Mouse (Mus musculus): ENCODE measurements around the gene Gm21973. TPM values are rescaled to one million over a fixed set of nuclear protein-coding genes. Genes with fewer than 3 reads are reported as not detected.

Gm21973 gene
- polyA plus RNA-seq, 1 experiment from 2014 or later, result not detected

- ATAC-seq (replicated peaks; ENCODE audit: insufficient number of reproducible peaks, insufficient read depth, low FRiP score, low read depth), result no peak
- H3K4me3 ChIP-seq, result no peak overlapping the region
- no peak overlapping the region for H3K4me2 ChIP-seq
- no peaks in the 10 kb centered on the region for H3K36me3 ChIP-seq
- no peaks in the 10 kb centered on the region for H3K4me1 ChIP-seq (replicated peaks)
- no peaks in the 10 kb centered on the region for H3K27me3 ChIP-seq
- WGBS, result 91% methylated on average over 1 of the region's 1 CpGs
- H3K9ac ChIP-seq, result no peak overlapping the region
- no peaks in the 10 kb centered on the region for H3K9me3 ChIP-seq (replicated peaks)
- H3K27ac ChIP-seq, result no peak overlapping the region
Measured at GRCm38 (mm10) chr15:10332566-10332965, 7.4 kb downstream of the Gm21973 start.

- ATAC-seq (replicated peaks; ENCODE audit: insufficient number of reproducible peaks, insufficient read depth, low FRiP score, low read depth), result no peak
Measured at GRCm38 (mm10) chr15:10338606-10339005, 13.4 kb downstream of the Gm21973 start.

GRCm38 (mm10) chr15:10347044-10347443 lies 21.9 kb downstream of the Gm21973 start:
- Histone ChIP-seq H3K9ac (no peak overlapping the region), H3K9me3 (replicated peaks) (no peaks in the 10 kb centered on the region), H3K27me3 (no peaks in the 10 kb centered on the region), H3K4me3 (no peak overlapping the region), H3K27ac (no peak overlapping the region), H3K36me3 (no peaks in the 10 kb centered on the region), H3K4me2 (no peak overlapping the region), H3K4me1 (replicated peaks) (no peaks in the 10 kb centered on the region)
- WGBS, result 84% methylated on average over 6 of the region's 6 CpGs
- ATAC-seq (replicated peaks; ENCODE audit: insufficient number of reproducible peaks, insufficient read depth, low FRiP score, low read depth), result no peak

More at GRCm38 (mm10) chr15:10338606-10339005, 13.4 kb downstream of the Gm21973 start:
- H3K4me3 ChIP-seq, result no peak overlapping the region
- H3K27me3 ChIP-seq, result no peaks in the 10 kb centered on the region
- no peaks in the 10 kb centered on the region for H3K36me3 ChIP-seq
- no peak overlapping the region for H3K4me2 ChIP-seq
- H3K4me1 ChIP-seq (replicated peaks), result no peaks in the 10 kb centered on the region
- no peak overlapping the region for H3K9ac ChIP-seq
- no peaks in the 10 kb centered on the region for H3K9me3 ChIP-seq (replicated peaks)
- H3K27ac ChIP-seq, result no peak overlapping the region
- 68% methylated on average over 3 of the region's 3 CpGs for WGBS

GRCm38 (mm10) chr15:10358039-10358948 lies 33.1 kb downstream of the Gm21973 start, which contains the start of gene Agxt2:
Agxt2 (plus strand) TSS chr15:10358532.
- H3K4me1 ChIP-seq (replicated peaks), result no peaks in the 10 kb centered on the region
- no peak within 1 kb of the TSS for H3K9ac ChIP-seq
- H3K36me3 ChIP-seq, result no peaks in the 10 kb centered on the region
- no peak within 1 kb of the TSS for H3K27ac ChIP-seq
- no peak for ATAC-seq (replicated peaks; ENCODE audit: insufficient number of reproducible peaks, insufficient read depth, low FRiP score, low read depth)
- H3K4me2 ChIP-seq, result no peak within 1 kb of the TSS
- H3K4me3 ChIP-seq, result no peak within 1 kb of the TSS
- no peaks in the 10 kb centered on the region for H3K9me3 ChIP-seq (replicated peaks)
- no peaks in the 10 kb centered on the region for H3K27me3 ChIP-seq
- 70% methylated on average over 9 of the region's 9 CpGs for WGBS

GRCm38 (mm10) chr15:10366331-10366730 lies 41.2 kb downstream of the Gm21973 start:
- H3K4me2 ChIP-seq, result no peak overlapping the region
- H3K9ac ChIP-seq, result no peak overlapping the region
- H3K4me1 ChIP-seq (replicated peaks), result no peaks in the 10 kb centered on the region
- no peaks in the 10 kb centered on the region for H3K27me3 ChIP-seq
- no peak overlapping the region for H3K4me3 ChIP-seq
- H3K36me3 ChIP-seq, result no peaks in the 10 kb centered on the region
- WGBS, result 82% methylated on average over 2 of the region's 2 CpGs
- H3K27ac ChIP-seq, result no peak overlapping the region
- no peaks in the 10 kb centered on the region for H3K9me3 ChIP-seq (replicated peaks)
- ATAC-seq (replicated peaks; ENCODE audit: insufficient number of reproducible peaks, insufficient read depth, low FRiP score, low read depth), result no peak

- no peak overlapping the region for H3K27ac ChIP-seq
- H3K36me3 ChIP-seq, result no peaks in the 10 kb centered on the region
- no peak overlapping the region for H3K4me3 ChIP-seq
- ATAC-seq (replicated peaks; ENCODE audit: insufficient number of reproducible peaks, insufficient read depth, low FRiP score, low read depth), result no peak
- 32% methylated on average over 3 of the region's 3 CpGs for WGBS
- H3K27me3 ChIP-seq, result no peaks in the 10 kb centered on the region
- H3K9ac ChIP-seq, result no peak overlapping the region
- no peaks in the 10 kb centered on the region for H3K9me3 ChIP-seq (replicated peaks)
- H3K4me1 ChIP-seq (replicated peaks), result 0 out of 2 replicates have a peak, but pooled peaks cover 2% of the 10 kb centered on the region
- H3K4me2 ChIP-seq, result no peak overlapping the region
Measured at GRCm38 (mm10) chr15:10375404-10375803, 50.2 kb downstream of the Gm21973 start.

GRCm38 (mm10) chr15:10378338-10378959 lies 53.3 kb downstream of the Gm21973 start:
- no peak for ATAC-seq (replicated peaks; ENCODE audit: insufficient number of reproducible peaks, insufficient read depth, low FRiP score, low read depth)
- H3K27ac ChIP-seq, result no peak overlapping the region
- H3K4me3 ChIP-seq, result no peak overlapping the region
- no peak overlapping the region for H3K9ac ChIP-seq
- 0 out of 2 replicates have a peak, but pooled peaks cover 2% of the 10 kb centered on the region for H3K4me1 ChIP-seq (replicated peaks)
- WGBS, result 73% methylated on average over 4 of the region's 4 CpGs
- H3K4me2 ChIP-seq, result no peak overlapping the region
- no peaks in the 10 kb centered on the region for H3K36me3 ChIP-seq
- no peaks in the 10 kb centered on the region for H3K27me3 ChIP-seq
- no peaks in the 10 kb centered on the region for H3K9me3 ChIP-seq (replicated peaks)

GRCm38 (mm10) chr15:10379757-10380458 lies 54.7 kb downstream of the Gm21973 start:
- H3K27me3 ChIP-seq, result no peaks in the 10 kb centered on the region
- no peak for ATAC-seq (replicated peaks; ENCODE audit: insufficient number of reproducible peaks, insufficient read depth, low FRiP score, low read depth)
- H3K4me2 ChIP-seq, result no peak overlapping the region
- H3K27ac ChIP-seq, result no peak overlapping the region
- no peaks in the 10 kb centered on the region for H3K9me3 ChIP-seq (replicated peaks)
- H3K36me3 ChIP-seq, result no peaks in the 10 kb centered on the region
- H3K9ac ChIP-seq, result no peak overlapping the region
- 0 out of 2 replicates have a peak, but pooled peaks cover 2% of the 10 kb centered on the region for H3K4me1 ChIP-seq (replicated peaks)
- WGBS, result 86% methylated on average over 3 of the region's 3 CpGs
- no peak overlapping the region for H3K4me3 ChIP-seq

- ATAC-seq (replicated peaks; ENCODE audit: insufficient number of reproducible peaks, insufficient read depth, low FRiP score, low read depth), result no peak
- no peak overlapping the region for H3K9ac ChIP-seq
- no peaks in the 10 kb centered on the region for H3K27me3 ChIP-seq
- 71% methylated on average over 2 of the region's 2 CpGs for WGBS
- no peaks in the 10 kb centered on the region for H3K9me3 ChIP-seq (replicated peaks)
- H3K27ac ChIP-seq, result no peak overlapping the region
- H3K4me1 ChIP-seq (replicated peaks), result no peaks in the 10 kb centered on the region
- no peak overlapping the region for H3K4me3 ChIP-seq
- H3K36me3 ChIP-seq, result no peaks in the 10 kb centered on the region
- H3K4me2 ChIP-seq, result no peak overlapping the region
Measured at GRCm38 (mm10) chr15:10387263-10387662, 62.1 kb downstream of the Gm21973 start.

- 58% methylated on average over 2 of the region's 2 CpGs for whole genome bisulfite sequencing
- no peak overlapping the region for H3K9ac ChIP-seq
- H3K36me3 ChIP-seq, result no peaks in the 10 kb centered on the region
- ATAC-seq (replicated peaks; ENCODE audit: insufficient number of reproducible peaks, insufficient read depth, low FRiP score, low read depth), result no peak
- no peaks in the 10 kb centered on the region for H3K27me3 ChIP-seq
- no peak overlapping the region for H3K4me2 ChIP-seq
- H3K4me1 ChIP-seq (replicated peaks), result no peaks in the 10 kb centered on the region
- no peak overlapping the region for H3K27ac ChIP-seq
- no peaks in the 10 kb centered on the region for H3K9me3 ChIP-seq (replicated peaks)
- H3K4me3 ChIP-seq, result no peak overlapping the region
Measured at GRCm38 (mm10) chr15:10399795-10400194, 74.6 kb downstream of the Gm21973 start.

- Histone ChIP-seq H3K27me3 (no peaks in the 10 kb centered on the region), H3K9me3 (replicated peaks) (no peaks in the 10 kb centered on the region), H3K4me2 (no peak overlapping the region), H3K27ac (no peak overlapping the region), H3K36me3 (no peaks in the 10 kb centered on the region), H3K4me3 (no peak overlapping the region), H3K4me1 (replicated peaks) (no peaks in the 10 kb centered on the region), H3K9ac (no peak overlapping the region)
- no peak for ATAC-seq (replicated peaks; ENCODE audit: insufficient number of reproducible peaks, insufficient read depth, low FRiP score, low read depth)
- WGBS, result 61% methylated on average over 3 of the region's 3 CpGs
Measured at GRCm38 (mm10) chr15:10400415-10400814, 75.2 kb downstream of the Gm21973 start.

Data from heart, embryonic 15.5 days (tissue).